8 mouse cellular contexts compared by ENCODE assay signal in the genomic region with DNA sequence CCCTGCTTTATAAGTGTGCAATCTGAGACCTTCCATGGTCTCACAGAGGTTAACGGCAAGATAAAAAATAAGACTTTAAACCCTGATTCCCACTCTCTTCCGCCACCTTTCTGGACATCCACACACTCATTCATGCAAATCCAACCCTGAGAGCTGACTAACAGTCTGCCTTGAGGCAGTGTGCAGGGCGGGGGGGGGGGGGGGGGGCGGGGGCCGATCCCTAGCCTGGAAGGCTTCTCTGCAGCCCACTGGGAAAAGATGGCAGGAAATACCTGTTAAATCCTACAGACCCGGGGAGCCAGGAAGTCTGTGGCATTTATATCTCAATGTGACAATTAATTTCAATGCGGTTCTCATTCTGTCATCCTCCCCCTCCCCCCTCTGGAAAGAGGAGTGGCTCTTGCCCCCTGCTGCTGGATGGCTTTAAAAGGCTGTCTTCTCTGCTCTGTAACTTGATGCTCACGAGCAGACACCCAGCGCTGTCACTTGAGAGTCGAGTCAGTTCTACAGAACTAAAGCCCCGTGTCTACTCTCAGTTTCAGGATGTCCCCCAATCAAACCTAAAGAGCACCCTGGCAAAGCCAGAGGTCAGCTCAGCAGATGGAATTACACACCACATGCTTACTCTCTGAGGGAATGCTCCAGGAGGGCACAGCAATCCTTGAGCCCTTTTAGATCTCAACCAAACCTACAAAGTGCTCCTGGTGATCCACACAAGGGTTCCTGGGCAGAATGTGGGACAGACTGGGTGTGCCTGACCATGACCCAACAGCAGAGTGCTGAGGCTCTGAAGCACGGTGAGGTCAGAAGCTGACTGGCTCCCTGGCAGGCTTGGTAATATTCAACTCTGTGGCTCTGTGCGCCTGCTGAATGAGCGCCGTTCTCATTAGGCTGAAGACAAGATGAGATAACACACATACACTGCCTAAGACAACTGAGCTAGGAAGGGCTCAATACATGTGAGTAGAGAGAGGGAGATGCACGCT. TPM values are rescaled to one million over a fixed set of nuclear protein-coding genes. Genes with fewer than 3 reads are reported as not detected.
DNase-seq lines count a peak whose midpoint lies in the region; ATAC-seq and TF ChIP-seq lines count a peak whose summit lies in the region.

No protein-coding gene starts in this region.

- peak overlapping the region; percentile 53 for H3K4me3 ChIP-seq in heart, embryonic 10.5 days
- peak overlapping the region; percentile 35 for H3K4me3 ChIP-seq in heart, embryonic 16.5 days (ENCODE audit: low read length)
- H3K4me3 ChIP-seq in limb, embryonic 14.5 days (replicated peaks; ENCODE audit: low read length), result no peak overlapping the region

- peak overlapping the region; percentile 21 for H3K9ac ChIP-seq in heart, embryonic 16.5 days (ENCODE audit: low read length)
- peak overlapping the region; percentile 14; the same call in 1 of the 2 replicates for H3K9ac ChIP-seq in limb, embryonic 14.5 days (ENCODE audit: low read depth, low read length, severe bottlenecking)

- no peak for TF ChIP-seq POLR2A in limb, embryonic 14.5 days (IDR thresholded peaks at IDR 0.05; ENCODE audit: borderline replicate concordance, extremely low read depth, insufficient read depth, insufficient read length)

- H3K4me1 ChIP-seq in heart, embryonic 10.5 days, result peaks cover 23% of the 10 kb centered on the region
- peaks cover 24% of the 10 kb centered on the region for H3K4me1 ChIP-seq in heart, embryonic 16.5 days (ENCODE audit: control insufficient read depth, insufficient read depth, low read length)
- peaks cover 15% of the 10 kb centered on the region for H3K4me1 ChIP-seq in limb, embryonic 14.5 days (ENCODE audit: control insufficient read depth, insufficient read depth, low read length)

- WGBS in heart, embryonic 10.5 days, result 8% methylated on average over 16 of the region's 16 CpGs
- WGBS in heart, embryonic 16.5 days, result 11% methylated on average over 14 of the region's 16 CpGs
- 18% methylated on average over 14 of the region's 16 CpGs for WGBS in limb, embryonic 14.5 days

- peak overlapping the region; percentile 51 for H3K4me2 ChIP-seq in heart, embryonic 16.5 days (ENCODE audit: low read depth, low read length)
- H3K4me2 ChIP-seq in limb, embryonic 14.5 days (replicated peaks; ENCODE audit: low read depth, low read length, severe bottlenecking), result peak overlapping the region; percentile 32; the same call in 1 of the 2 replicates

- H3K9me3 ChIP-seq in heart, embryonic 10.5 days, result no peaks in the 10 kb centered on the region
- no peaks in the 10 kb centered on the region for H3K9me3 ChIP-seq in heart, embryonic 16.5 days (replicated peaks; ENCODE audit: control insufficient read depth, low read length)
- no peaks in the 10 kb centered on the region for H3K9me3 ChIP-seq in limb, embryonic 14.5 days (ENCODE audit: control insufficient read depth, low read length)

- H3K27ac ChIP-seq in heart, embryonic 10.5 days, result peak overlapping the region; percentile 89
- peak overlapping the region; percentile 32 for H3K27ac ChIP-seq in heart, embryonic 16.5 days (ENCODE audit: low read length)
- H3K27ac ChIP-seq in limb, embryonic 14.5 days (replicated peaks; ENCODE audit: low read depth, low read length), result 0 out of 2 replicates have a peak overlapping the region, but pooled peaks have one; percentile 10

- H3K27me3 ChIP-seq in heart, embryonic 10.5 days (ENCODE audit: insufficient read depth, poor library complexity, severe bottlenecking), result no peaks in the 10 kb centered on the region
- H3K27me3 ChIP-seq in heart, embryonic 16.5 days (ENCODE audit: control insufficient read depth, insufficient read depth, low read length), result no peaks in the 10 kb centered on the region
- H3K27me3 ChIP-seq in limb, embryonic 14.5 days (ENCODE audit: control insufficient read depth, insufficient read depth, low read length), result no peaks in the 10 kb centered on the region

- DNase-seq in heart, embryonic 10.5 days (ENCODE audit: low spot score), result peak; percentile 77
- DNase-seq in heart, adult 11 months, result no peak
- DNase-seq in embryo, embryonic 11 days, result peak; percentile 81
- peak; percentile 46 for DNase-seq in limb, embryonic 14.5 days (ENCODE audit: low spot score)
- peak; percentile 64 for DNase-seq in retina, postnatal 1 day
- DNase-seq in right cerebral cortex, adult 18-20 months, result no peak
- no peak for DNase-seq in right cerebral cortex, adult 2 months (ENCODE audit: low spot score in 2 of 2)

- H3K36me3 ChIP-seq in heart, embryonic 10.5 days, result no peaks in the 10 kb centered on the region
- H3K36me3 ChIP-seq in heart, embryonic 16.5 days (ENCODE audit: control insufficient read depth, insufficient read depth), result no peaks in the 10 kb centered on the region
- peaks cover 4% of the 10 kb centered on the region; the same call in 1 of the 2 replicates for H3K36me3 ChIP-seq in limb, embryonic 14.5 days (ENCODE audit: control insufficient read depth, insufficient read depth, low read length)

- peak; percentile 76 for ATAC-seq in heart, embryonic 16.5 days (replicated peaks; ENCODE audit: extremely low read depth, insufficient read depth, low FRiP score)
- peak; percentile 80 for ATAC-seq in limb, embryonic 14.5 days (ENCODE audit: low FRiP score, low read depth)

RNA-seq across cellular contexts. Expression of gene Rnf157, which starts 25.5 kb away (rescaled TPM):
- 7.3 and 8.5 TPM in 2 replicates for polyA plus RNA-seq in heart, embryonic 10.5 days (2016; fragmentation: Nextera tagmentation; extraction: Ambion mirVana)
- 7.8 and 11.6 TPM in 2 replicates for polyA plus RNA-seq in heart, embryonic 16.5 days (2015; fragmentation: Nextera tagmentation; extraction: Ambion mirVana)
- polyA plus RNA-seq in limb, embryonic 14.5 days (2012; rRNA removed), result 20.1 and 23.2 TPM in 2 replicates
- polyA plus RNA-seq in limb, embryonic 14.5 days (2014; fragmentation: Nextera tagmentation; extraction: Ambion mirVana), result 17.3 and 19.7 TPM in 2 replicates

RNA-seq across cellular contexts. Expression of gene Ubald2, which starts 46.5 kb away (rescaled TPM):
- 36.1 and 40.5 TPM in 2 replicates for polyA plus RNA-seq in heart, embryonic 10.5 days (2016; fragmentation: Nextera tagmentation; extraction: Ambion mirVana)
- 29.2 and 35.4 TPM in 2 replicates for polyA plus RNA-seq in heart, embryonic 16.5 days (2015; fragmentation: Nextera tagmentation; extraction: Ambion mirVana)
- polyA plus RNA-seq in limb, embryonic 14.5 days (2012; rRNA removed), result 131 and 148 TPM in 2 replicates
- 46.2 and 48.6 TPM in 2 replicates for polyA plus RNA-seq in limb, embryonic 14.5 days (2014; fragmentation: Nextera tagmentation; extraction: Ambion mirVana)

RNA-seq across cellular contexts. Expression of gene Foxj1, which starts 52.2 kb away (rescaled TPM):
- polyA plus RNA-seq in heart, embryonic 10.5 days (2016; fragmentation: Nextera tagmentation; extraction: Ambion mirVana), result 0.31 and 0.74 TPM in 2 replicates
- polyA plus RNA-seq in heart, embryonic 16.5 days (2015; fragmentation: Nextera tagmentation; extraction: Ambion mirVana), result 2.0 and 4.3 TPM in 2 replicates
- 0.85 and 0.88 TPM in 2 replicates for polyA plus RNA-seq in limb, embryonic 14.5 days (2012; rRNA removed)
- 0.14 TPM in 1 of 2 replicates, not detected in the other for polyA plus RNA-seq in limb, embryonic 14.5 days (2014; fragmentation: Nextera tagmentation; extraction: Ambion mirVana)

Comparison
In these comparisons a context has a peak if more than half of its experiments do, and no peak if none do; other contexts are left out.
1. DNase-seq: peak in heart, embryonic 10.5 days (single experiment), embryo, embryonic 11 days (single experiment), limb, embryonic 14.5 days (single experiment) and retina, postnatal 1 day (single experiment); none in heart, adult 11 months (single experiment), right cerebral cortex, adult 18-20 months (single experiment) and right cerebral cortex, adult 2 months (0 of 2).
2. H3K27ac ChIP-seq: peak in every context shown above with its lines; median percentile 89 in heart, embryonic 10.5 days; 32 in heart, embryonic 16.5 days; 10 in limb, embryonic 14.5 days.